Mouse (Mus musculus): ENCODE results near the gene Skida1. TPM values are rescaled to one million over a fixed set of nuclear protein-coding genes. Genes with fewer than 3 reads are reported as not detected.
A peak's percentile ranks its signal among the peaks of the same experiment; 100 is the strongest.

Skida1 gene
- total and polyA plus RNA-seq, 3 experiments = 1.7 to 4.5 (median 3.7) TPM

GRCm38 (mm10) chr2:18029656-18030055, 19.2 kb downstream of the Skida1 start:
- 97% methylated on average over 7 of the region's 7 CpGs for WGBS

GRCm38 (mm10) chr2:18028140-18029021, 20.5 kb downstream of the Skida1 start:
- DNase-seq = peak; percentile 95
- Histone ChIP-seq H3K36me3 (ENCODE audit: control insufficient read depth, insufficient read depth, low read length) (no peaks in the 10 kb centered on the region), H3K27ac (peak overlapping the region; percentile 97), H3K4me1 (ENCODE audit: control insufficient read depth, insufficient read depth, low read length) (peaks cover 3% of the 10 kb centered on the region), H3K79me2 (replicated peaks; ENCODE audit: control insufficient read depth, insufficient read depth, low read length) (no peaks in the 10 kb centered on the region), H3K9ac (ENCODE audit: low read depth, low read length) (peak overlapping the region; percentile 73), H3K4me3 (peak overlapping the region; percentile 83), H3K27me3 (ENCODE audit: control insufficient read depth, insufficient read depth, low read length) (no peaks in the 10 kb centered on the region)
- TF ChIP-seq CTCF (IDR thresholded peaks at IDR 0.05) (no peak), EP300 (IDR thresholded peaks at IDR 0.05; ENCODE audit: insufficient read depth, low read depth, low read length) (0 out of 2 replicates have a peak, but pooled peaks have one; percentile 18), POLR2A (IDR thresholded peaks at IDR 0.05; ENCODE audit: insufficient read depth, low read depth, low read length) (peak; percentile 86)
- under 1% methylated on average over 61 of the region's 61 CpGs for WGBS
- intact Hi-C loops (cut with DNase I) = loop anchor here (1.0 to 10.0 kb wide), 6 partner anchors 19 to 739 kb away; partner anchors contain the start of genes Bmi1 and Dnajc1

More at GRCm38 (mm10) chr2:18029656-18030055, 19.2 kb downstream of the Skida1 start:
- Histone ChIP-seq H3K4me3 (no peak overlapping the region), H3K27ac (no peak overlapping the region), H3K27me3 (ENCODE audit: control insufficient read depth, insufficient read depth, low read length) (no peaks in the 10 kb centered on the region), H3K36me3 (ENCODE audit: control insufficient read depth, insufficient read depth, low read length) (no peaks in the 10 kb centered on the region), H3K4me1 (ENCODE audit: control insufficient read depth, insufficient read depth, low read length) (peaks cover 3% of the 10 kb centered on the region), H3K79me2 (replicated peaks; ENCODE audit: control insufficient read depth, insufficient read depth, low read length) (no peaks in the 10 kb centered on the region), H3K9ac (ENCODE audit: low read depth, low read length) (no peak overlapping the region)
- DNase-seq = no peak
- TF ChIP-seq EP300 (IDR thresholded peaks at IDR 0.05; ENCODE audit: insufficient read depth, low read depth, low read length) = no peak
- TF ChIP-seq POLR2A (IDR thresholded peaks at IDR 0.05; ENCODE audit: insufficient read depth, low read depth, low read length) = no peak
- no peak for TF ChIP-seq CTCF (IDR thresholded peaks at IDR 0.05)
- intact Hi-C loops (cut with DNase I) = loop anchor here (2.0 to 10.0 kb wide), 6 partner anchors 27 to 738 kb away; partner anchors contain the start of genes Bmi1, Dnajc1 and Spag6

GRCm38 (mm10) chr2:18027448-18028139, 21.3 kb downstream of the Skida1 start:
- Histone ChIP-seq H3K27me3 (ENCODE audit: control insufficient read depth, insufficient read depth, low read length) (no peaks in the 10 kb centered on the region), H3K79me2 (replicated peaks; ENCODE audit: control insufficient read depth, insufficient read depth, low read length) (no peaks in the 10 kb centered on the region), H3K4me3 (peak overlapping the region; percentile 83), H3K4me1 (ENCODE audit: control insufficient read depth, insufficient read depth, low read length) (peaks cover 3% of the 10 kb centered on the region), H3K36me3 (ENCODE audit: control insufficient read depth, insufficient read depth, low read length) (no peaks in the 10 kb centered on the region), H3K9ac (ENCODE audit: low read depth, low read length) (peak overlapping the region; percentile 73), H3K27ac (peak overlapping the region; percentile 97)
- WGBS = under 1% methylated on average over 44 of the region's 44 CpGs
- TF ChIP-seq EP300 (IDR thresholded peaks at IDR 0.05; ENCODE audit: insufficient read depth, low read depth, low read length) (no peak; the same call in none of the 2 replicates), POLR2A (IDR thresholded peaks at IDR 0.05; ENCODE audit: insufficient read depth, low read depth, low read length) (peak; percentile 62), CTCF (IDR thresholded peaks at IDR 0.05) (peak; percentile 99)
- DNase-seq = peak; percentile 96 to 98
- intact Hi-C loops (cut with DNase I) = loop anchor here (1.0 to 10.0 kb wide), 10 partner anchors 20 to 740 kb away; partner anchors contain the start of genes Bmi1 and Dnajc1

GRCm38 (mm10) chr2:18026116-18026947, 22.5 kb downstream of the Skida1 start:
- H3K79me2 ChIP-seq (replicated peaks; ENCODE audit: control insufficient read depth, insufficient read depth, low read length) = no peaks in the 10 kb centered on the region
- H3K4me3 ChIP-seq = peak overlapping the region; percentile 83
- peaks cover 1% of the 10 kb centered on the region; the same call in 1 of the 2 replicates for H3K4me1 ChIP-seq (ENCODE audit: control insufficient read depth, insufficient read depth, low read length)
- TF ChIP-seq POLR2A (IDR thresholded peaks at IDR 0.05; ENCODE audit: insufficient read depth, low read depth, low read length) (0 out of 2 replicates have a peak, but pooled peaks have one; percentile 4), CTCF (IDR thresholded peaks at IDR 0.05) (0 out of 2 replicates have a peak, but pooled peaks have one; percentile 6), EP300 (IDR thresholded peaks at IDR 0.05; ENCODE audit: insufficient read depth, low read depth, low read length) (no peak)
- no peaks in the 10 kb centered on the region for H3K36me3 ChIP-seq (ENCODE audit: control insufficient read depth, insufficient read depth, low read length)
- H3K9ac ChIP-seq (ENCODE audit: low read depth, low read length) = peak overlapping the region; percentile 58
- peak overlapping the region; percentile 97 for H3K27ac ChIP-seq
- DNase-seq = peak; percentile 76 to 81
- H3K27me3 ChIP-seq (ENCODE audit: control insufficient read depth, insufficient read depth, low read length) = no peaks in the 10 kb centered on the region
- under 1% methylated on average over 44 of the region's 44 CpGs for WGBS
- intact Hi-C loops (cut with DNase I) = loop anchor here (2.0 to 10.0 kb wide), 5 partner anchors 174 to 741 kb away; partner anchors contain the start of genes Bmi1 and Dnajc1

GRCm38 (mm10) chr2:18025781-18026115, 23.1 kb downstream of the Skida1 start:
- H3K27ac ChIP-seq = 0 out of 2 replicates have a peak overlapping the region, but pooled peaks have one; percentile 5
- TF ChIP-seq EP300 (IDR thresholded peaks at IDR 0.05; ENCODE audit: insufficient read depth, low read depth, low read length) (no peak), CTCF (IDR thresholded peaks at IDR 0.05) (no peak), POLR2A (IDR thresholded peaks at IDR 0.05; ENCODE audit: insufficient read depth, low read depth, low read length) (no peak)

More at GRCm38 (mm10) chr2:18025781-18026115, 23.1 kb downstream of the Skida1 start:
- no peak for DNase-seq
- Histone ChIP-seq H3K9ac (ENCODE audit: low read depth, low read length) (peak overlapping the region; percentile 58; the same call in 1 of the 2 replicates), H3K27me3 (ENCODE audit: control insufficient read depth, insufficient read depth, low read length) (no peaks in the 10 kb centered on the region), H3K4me3 (peak overlapping the region; percentile 83), H3K79me2 (replicated peaks; ENCODE audit: control insufficient read depth, insufficient read depth, low read length) (no peaks in the 10 kb centered on the region), H3K36me3 (ENCODE audit: control insufficient read depth, insufficient read depth, low read length) (no peaks in the 10 kb centered on the region), H3K4me1 (ENCODE audit: control insufficient read depth, insufficient read depth, low read length) (peaks cover 1% of the 10 kb centered on the region; the same call in 1 of the 2 replicates)
- intact Hi-C loops (cut with DNase I) = loop anchor here (2.0 to 10.0 kb wide), 5 partner anchors 173 to 742 kb away; partner anchors contain the start of genes Bmi1 and Dnajc1
- WGBS = 7% methylated on average over 14 of the region's 14 CpGs

Measured in heart, adult 2 months (tissue).